Mouse (Mus musculus) forebrain, embryonic 11.5 days (tissue): ENCODE results near the gene Rasl10b. TPM values are rescaled to one million over a fixed set of nuclear protein-coding genes. Genes with fewer than 3 reads are reported as not detected.

Experiments
- ATAC-seq: fragments of 200-750 bp; cut with Nextera tagmentation; replicated peaks from 2 replicates; pipeline ENCODE4 v1.8.0; 2017; ENCODE audit warnings: moderate TSS enrichment; ENCODE audit not compliant: low FRiP score
- DNase-seq: peaks from one replicate; pipeline ENCODE4 v3.0.0-alpha.2; 2017; ENCODE audit warnings: low spot score
- H3K27ac ChIP-seq: fragments of 300-500 bp; sonication (generic); 2 replicates; pipeline ENCODE4 v1.5.1; 2014; ENCODE audit warnings: low read depth, low read length
- H3K27me3 ChIP-seq: fragments of 300-500 bp; sonication (generic); 2 replicates; pipeline ENCODE4 v1.6.1; 2014; ENCODE audit warnings: mild to moderate bottlenecking, low read length, mixed read lengths; ENCODE audit not compliant: control insufficient read depth, insufficient read depth
- H3K36me3 ChIP-seq: fragments of 300-500 bp; sonication (generic); 2 replicates; pipeline ENCODE4 v1.6.1; 2014; ENCODE audit warnings: mild to moderate bottlenecking, low read length, moderate library complexity, mixed read lengths; ENCODE audit not compliant: control insufficient read depth, insufficient read depth
- H3K4me1 ChIP-seq: fragments of 300-500 bp; sonication (generic); replicated peaks from 2 replicates; pipeline ENCODE4 v1.6.1; 2014; ENCODE audit warnings: low read length, mixed read lengths; ENCODE audit not compliant: control insufficient read depth, insufficient read depth
- H3K4me2 ChIP-seq: fragments of 300-500 bp; sonication (generic); 2 replicates; pipeline ENCODE4 v1.6.1; 2014; ENCODE audit warnings: low read depth, mild to moderate bottlenecking, low read length, moderate library complexity, mixed read lengths; ENCODE audit not compliant: severe bottlenecking
- H3K4me3 ChIP-seq: fragments of 300-500 bp; sonication (generic); 2 replicates; pipeline ENCODE4 v1.5.1; 2014; ENCODE audit warnings: low read depth, low read length
- H3K9ac ChIP-seq: fragments of 300-500 bp; sonication (generic); 2 replicates; pipeline ENCODE4 v1.6.1; 2014; ENCODE audit warnings: low read length
- H3K9me3 ChIP-seq: fragments of 300-500 bp; sonication (generic); 2 replicates; pipeline ENCODE4 v1.6.1; 2016; ENCODE audit warnings: low read length, mixed read lengths; ENCODE audit not compliant: control insufficient read depth
- WGBS: fragments of 180-500 bp; shearing (Covaris S2); extraction: QIAGEN DNeasy Blood & Tissue Kit; methylation state at CpG from one replicate; pipeline ENCODE4 v1.1.7; 2014; 5-methylcytosine and 5-hydroxymethylcytosine counted together
- polyA plus RNA-seq: library from polyadenylated mRNA; unstranded; fragments of >200 nt; fragmentation: Nextera tagmentation; extraction: Ambion mirVana; gene quantifications from 2 replicates; pipeline ENCODE4 v1.2.1, GENCODE M21; 2014

Rasl10b gene
- polyA plus RNA-seq, 1 experiment from 2014 or later: 4.6 TPM

DNA sequence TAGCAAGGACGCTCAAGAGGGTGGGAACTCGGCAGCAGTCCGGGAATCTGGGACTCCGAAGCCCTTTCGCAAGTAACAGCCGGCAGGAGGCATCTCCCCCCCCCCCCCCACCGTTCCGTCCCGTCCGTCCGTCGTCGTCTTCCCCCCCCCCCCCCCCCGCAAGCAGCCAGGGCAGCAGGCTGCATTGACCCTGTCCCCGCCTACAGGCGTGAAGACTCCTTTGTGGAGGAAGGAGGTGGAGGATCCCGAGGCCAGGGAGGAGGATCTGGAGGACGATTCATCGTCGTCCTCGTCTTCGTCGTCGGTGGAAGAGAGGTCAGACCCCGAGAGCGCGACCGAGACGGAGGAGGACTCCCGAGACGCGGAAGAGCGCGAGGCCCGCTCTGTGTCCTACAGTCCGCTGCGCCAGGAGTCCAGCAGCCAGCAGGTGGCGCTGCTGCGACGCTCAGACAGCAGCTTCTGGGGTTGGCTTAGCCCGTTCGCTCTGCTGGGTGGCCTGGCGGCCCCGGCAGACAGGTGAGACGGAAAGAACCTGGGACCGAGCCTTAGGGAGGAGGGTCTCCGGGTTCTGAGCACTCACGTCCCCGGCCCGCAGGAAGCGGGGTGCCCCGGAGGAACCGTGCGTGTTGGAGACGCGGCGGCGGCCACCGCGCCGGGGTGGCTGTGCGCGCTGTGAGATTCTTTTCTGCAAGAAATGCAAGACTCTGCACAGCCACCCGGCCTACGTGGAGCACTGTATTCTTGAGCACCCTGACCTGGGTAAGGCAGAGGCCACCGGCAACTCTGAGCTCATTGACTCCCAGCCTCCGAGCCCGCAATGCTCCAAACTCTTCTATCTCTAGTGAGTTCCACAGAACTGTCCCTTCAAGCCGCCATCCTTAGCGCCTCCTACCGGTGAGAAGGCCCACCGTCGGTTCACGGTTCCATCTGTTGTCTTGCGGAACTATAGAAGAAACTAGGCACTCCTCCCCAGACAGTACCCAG lies 31.4 kb downstream of the Rasl10b start:
- under 1% methylated on average over 64 of the region's 75 CpGs for WGBS
- DNase-seq (peak; percentile 94), ATAC-seq (peak; percentile 92)
- Histone ChIP-seq H3K27ac (no peak overlapping the region), H3K4me1 (no peaks in the 10 kb centered on the region; the same call in 1 of the 2 replicates), H3K4me3 (peak overlapping the region; percentile 54), H3K36me3 (no peaks in the 10 kb centered on the region), H3K27me3 (peaks cover 43% of the 10 kb centered on the region), H3K4me2 (peak overlapping the region; percentile 84), H3K9me3 (no peaks in the 10 kb centered on the region), H3K9ac (peak overlapping the region; percentile 59)

DNA sequence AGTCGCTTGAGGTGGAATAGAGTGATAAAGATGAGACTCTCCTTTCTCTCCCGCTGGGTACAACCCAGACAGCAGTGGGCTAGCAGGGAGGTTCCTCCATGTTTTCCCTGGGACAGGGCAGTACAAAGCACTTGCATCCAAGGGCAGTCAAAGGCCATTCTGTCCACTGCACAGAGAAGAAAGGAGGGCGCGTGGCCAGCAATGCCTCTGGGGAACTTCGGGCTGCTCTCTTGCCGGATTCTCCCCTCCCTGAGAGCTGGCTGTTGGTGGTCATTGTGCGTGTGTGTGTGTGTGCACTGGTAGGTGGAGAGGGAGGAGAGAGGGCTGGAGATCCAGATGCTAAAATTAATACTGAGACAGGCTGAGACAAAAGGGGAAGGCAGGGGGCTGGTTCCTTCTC lies 32.3 kb downstream of the Rasl10b start:
- no peaks in the 10 kb centered on the region; the same call in 1 of the 2 replicates for H3K4me1 ChIP-seq
- no peaks in the 10 kb centered on the region for H3K9me3 ChIP-seq
- no peak overlapping the region for H3K4me2 ChIP-seq
- H3K4me3 ChIP-seq: no peak overlapping the region
- WGBS: 38% methylated on average over 7 of the region's 7 CpGs
- ATAC-seq (no peak), DNase-seq (no peak)
- H3K36me3 ChIP-seq: no peaks in the 10 kb centered on the region
- peaks cover 45% of the 10 kb centered on the region for H3K27me3 ChIP-seq
- H3K27ac ChIP-seq: no peak overlapping the region
- H3K9ac ChIP-seq: no peak overlapping the region

DNA sequence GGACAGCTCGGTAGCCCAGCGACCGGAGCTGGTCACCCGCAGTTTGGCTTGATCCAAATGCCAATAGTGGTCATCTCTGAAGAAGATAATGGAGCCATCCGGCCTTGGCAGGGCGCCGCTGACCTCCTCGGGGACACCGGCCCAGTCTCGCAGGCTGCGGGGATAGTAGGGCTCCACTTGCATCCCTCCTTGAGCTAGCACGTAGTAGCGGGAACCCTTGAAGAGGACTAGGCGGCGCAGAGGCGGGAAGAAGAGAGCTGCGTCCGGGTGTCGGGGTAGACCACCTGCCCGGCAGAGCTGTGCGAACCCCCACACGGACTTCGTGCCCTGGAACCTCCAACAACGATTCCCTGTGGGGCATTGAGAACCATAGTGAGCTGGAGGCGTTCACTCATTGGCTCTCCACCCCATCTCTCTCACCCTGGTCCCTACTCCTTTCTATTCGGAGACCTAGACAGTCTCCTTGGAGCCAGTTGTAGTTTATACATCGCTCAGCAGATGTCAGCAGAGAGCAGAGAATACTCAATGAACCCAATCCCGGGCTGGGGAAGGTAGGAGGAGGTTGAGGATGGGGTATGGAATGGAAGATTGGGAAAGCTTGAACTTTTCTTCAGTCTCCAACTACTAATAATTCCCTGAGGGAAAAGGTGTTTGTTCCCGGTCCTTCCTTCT lies 33.8 kb downstream of the Rasl10b start:
- peaks cover 45% of the 10 kb centered on the region for H3K27me3 ChIP-seq
- 0 out of 2 replicates have a peak, but pooled peaks have one; percentile 39 for ATAC-seq
- H3K9me3 ChIP-seq: no peaks in the 10 kb centered on the region
- peak overlapping the region; percentile 11; the same call in 1 of the 2 replicates for H3K4me3 ChIP-seq
- DNase-seq: peak; percentile 79
- H3K36me3 ChIP-seq: no peaks in the 10 kb centered on the region
- 12% methylated on average over 29 of the region's 29 CpGs for whole genome bisulfite sequencing
- peak overlapping the region; percentile 44 for H3K4me2 ChIP-seq
- H3K4me1 ChIP-seq: no peaks in the 10 kb centered on the region; the same call in 1 of the 2 replicates
- H3K9ac ChIP-seq: no peak overlapping the region
- H3K27ac ChIP-seq: no peak overlapping the region

DNA sequence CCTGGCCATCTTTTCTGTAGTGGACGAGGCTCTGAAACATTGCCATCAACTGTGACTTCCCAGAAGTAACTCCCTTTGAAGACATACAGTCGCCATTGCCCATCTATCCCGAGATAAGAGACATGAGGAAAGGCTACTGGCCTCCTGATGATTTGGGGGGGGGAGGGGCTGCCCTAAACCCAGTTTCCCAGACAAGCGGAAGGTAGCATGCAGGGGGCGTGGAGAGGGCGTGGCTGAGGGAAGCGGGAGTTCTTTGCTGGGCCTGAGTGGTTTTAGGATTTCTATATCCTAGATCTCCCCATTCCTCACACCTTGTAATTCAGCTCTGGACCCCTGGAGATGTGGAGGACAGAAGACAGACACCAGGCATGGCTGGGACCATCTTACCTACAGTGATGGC lies 34.9 kb downstream of the Rasl10b start:
- H3K4me3 ChIP-seq: no peak overlapping the region
- H3K27me3 ChIP-seq: peaks cover 45% of the 10 kb centered on the region
- no peak overlapping the region for H3K27ac ChIP-seq
- peaks cover 2% of the 10 kb centered on the region; the same call in 1 of the 2 replicates for H3K4me1 ChIP-seq
- 9% methylated on average over 7 of the region's 7 CpGs for WGBS
- no peak overlapping the region for H3K9ac ChIP-seq
- ATAC-seq (no peak), DNase-seq (no peak)
- H3K9me3 ChIP-seq: no peaks in the 10 kb centered on the region
- H3K4me2 ChIP-seq: no peak overlapping the region
- no peaks in the 10 kb centered on the region for H3K36me3 ChIP-seq

DNA sequence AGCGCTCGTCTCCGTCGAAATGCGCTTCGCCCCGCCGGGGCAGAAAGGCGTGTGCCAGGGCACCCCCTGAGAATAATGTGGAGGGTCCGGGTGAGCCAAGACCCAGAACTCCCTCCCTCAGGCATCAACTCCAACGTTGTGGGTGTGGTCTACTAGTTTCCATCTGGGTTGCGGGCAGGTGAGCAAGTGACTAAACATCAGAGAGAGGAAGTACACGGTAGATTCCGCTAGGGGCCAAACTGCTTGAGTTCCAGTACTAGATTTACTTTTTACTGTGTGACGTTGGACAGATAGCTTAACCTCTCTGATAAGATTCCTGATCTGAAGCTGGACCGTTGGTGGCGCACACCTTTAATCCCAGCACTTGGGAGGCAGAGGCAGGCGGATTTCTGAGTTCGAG lies 36.1 kb downstream of the Rasl10b start:
- Histone ChIP-seq H3K4me3 (no peak overlapping the region; the same call in 1 of the 2 replicates), H3K27me3 (peaks cover 45% of the 10 kb centered on the region), H3K27ac (no peak overlapping the region), H3K36me3 (no peaks in the 10 kb centered on the region), H3K4me1 (peaks cover 2% of the 10 kb centered on the region; the same call in 1 of the 2 replicates), H3K4me2 (no peak overlapping the region), H3K9me3 (no peaks in the 10 kb centered on the region), H3K9ac (no peak overlapping the region)
- DNase-seq: no peak
- ATAC-seq: no peak
- 32% methylated on average over 19 of the region's 19 CpGs for WGBS

DNA sequence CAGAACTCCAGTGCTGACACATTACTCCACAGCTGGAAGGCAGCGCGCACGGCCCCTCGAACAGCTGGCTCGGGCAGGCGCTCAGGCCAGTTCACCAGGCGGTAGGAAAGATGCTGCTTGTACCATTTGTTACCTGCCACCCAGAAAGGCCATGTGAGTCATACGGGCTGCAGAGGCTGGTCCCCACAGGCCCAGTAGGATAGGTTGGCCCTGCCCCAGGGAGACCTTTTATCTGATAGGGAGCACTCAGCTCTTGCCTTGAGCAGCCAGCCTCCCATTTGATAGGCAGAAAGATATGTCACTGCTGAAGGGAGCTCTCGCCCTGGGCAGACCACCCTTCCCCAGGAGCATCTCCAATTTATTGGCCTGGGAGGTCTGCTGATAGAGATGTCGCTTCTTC lies 38.7 kb downstream of the Rasl10b start:
- H3K27ac ChIP-seq: no peak overlapping the region
- no peak overlapping the region for H3K4me2 ChIP-seq
- 84% methylated on average over 10 of the region's 10 CpGs for WGBS
- H3K4me3 ChIP-seq: no peak overlapping the region
- no peak for DNase-seq
- no peak for ATAC-seq
- H3K4me1 ChIP-seq: peaks cover 2% of the 10 kb centered on the region; the same call in 1 of the 2 replicates
- no peaks in the 10 kb centered on the region for H3K36me3 ChIP-seq
- no peaks in the 10 kb centered on the region for H3K9me3 ChIP-seq
- H3K27me3 ChIP-seq: peaks cover 29% of the 10 kb centered on the region
- no peak overlapping the region for H3K9ac ChIP-seq

DNA sequence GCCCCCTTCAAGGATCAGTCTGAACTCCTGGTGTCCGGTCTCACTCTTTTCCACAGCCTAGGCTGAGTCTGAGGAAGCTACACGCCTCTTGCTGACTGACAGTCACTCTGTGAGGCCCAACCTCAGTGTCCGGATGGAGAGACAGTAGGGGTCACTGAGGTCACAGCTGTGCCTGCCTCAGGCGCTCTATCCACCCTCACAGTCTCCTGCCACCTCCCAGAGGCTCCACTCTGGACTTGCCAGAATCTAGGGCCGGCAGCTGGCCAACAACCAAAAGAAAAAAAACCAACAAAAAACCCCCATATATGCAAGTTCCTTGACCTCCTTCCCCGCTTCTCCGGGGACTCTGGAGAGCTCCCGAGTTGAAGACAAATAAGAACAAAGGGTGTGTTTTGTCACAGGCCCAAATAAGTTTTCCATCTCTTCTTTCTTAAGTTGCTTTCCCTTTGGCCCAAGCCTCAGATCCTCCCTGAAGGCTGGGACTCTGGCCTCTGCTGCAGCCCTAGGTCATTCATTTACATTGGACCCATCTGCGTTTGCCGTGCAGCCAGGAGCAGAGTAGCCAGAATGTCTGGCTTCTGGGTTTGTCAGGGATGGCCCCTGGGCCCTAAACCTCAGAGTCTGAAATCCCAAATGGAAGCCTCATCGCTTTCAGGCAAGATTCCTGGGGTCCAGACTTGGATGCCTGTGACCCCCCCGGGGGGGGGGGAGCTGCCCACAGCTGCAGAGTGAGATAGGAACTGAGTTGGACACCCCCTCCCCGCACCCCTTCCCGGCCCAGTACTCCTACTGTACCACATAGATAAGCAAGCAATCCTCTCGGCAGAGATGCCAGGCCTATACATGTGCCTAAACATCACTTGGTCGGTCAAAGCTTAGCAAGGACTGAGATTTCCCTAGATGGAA lies 39.3 kb downstream of the Rasl10b start:
- Histone ChIP-seq H3K4me3 (no peak overlapping the region), H3K36me3 (no peaks in the 10 kb centered on the region), H3K9ac (no peak overlapping the region), H3K27ac (no peak overlapping the region), H3K27me3 (peaks cover 23% of the 10 kb centered on the region), H3K4me1 (peaks cover 2% of the 10 kb centered on the region; the same call in 1 of the 2 replicates), H3K9me3 (no peaks in the 10 kb centered on the region), H3K4me2 (no peak overlapping the region)
- 53% methylated on average over 16 of the region's 16 CpGs for WGBS
- ATAC-seq (no peak), DNase-seq (no peak)

DNA sequence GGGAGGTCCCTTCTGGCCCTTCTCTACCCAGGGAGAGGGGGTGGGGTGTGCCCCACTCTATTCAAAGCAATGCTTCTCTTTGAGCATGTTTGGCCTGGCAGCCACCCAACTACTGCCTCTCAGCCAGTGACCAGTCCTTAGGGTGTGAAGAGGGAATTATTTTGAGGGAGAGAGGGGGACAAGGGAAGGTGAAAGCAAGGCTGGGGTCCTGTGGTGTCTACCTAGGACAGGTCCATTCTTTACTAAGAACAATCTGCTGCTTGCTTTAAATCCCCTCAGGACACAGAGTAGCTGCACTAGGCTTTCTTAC lies 39.9 kb downstream of the Rasl10b start:
- Histone ChIP-seq H3K9me3 (no peaks in the 10 kb centered on the region), H3K27me3 (peaks cover 17% of the 10 kb centered on the region), H3K4me1 (peaks cover 2% of the 10 kb centered on the region; the same call in 1 of the 2 replicates), H3K4me3 (no peak overlapping the region), H3K36me3 (no peaks in the 10 kb centered on the region), H3K27ac (no peak overlapping the region), H3K9ac (no peak overlapping the region), H3K4me2 (no peak overlapping the region)
- DNase-seq (no peak), ATAC-seq (no peak)
